Mouse (Mus musculus): ENCODE measurements at regions not wholly inside any gene's neighbourhood (a gene's known extent, or its start where the extent isn't known, plus 50 kb on each side); places are given as distances from the start of the nearest gene placed in this dataset.

DNA sequence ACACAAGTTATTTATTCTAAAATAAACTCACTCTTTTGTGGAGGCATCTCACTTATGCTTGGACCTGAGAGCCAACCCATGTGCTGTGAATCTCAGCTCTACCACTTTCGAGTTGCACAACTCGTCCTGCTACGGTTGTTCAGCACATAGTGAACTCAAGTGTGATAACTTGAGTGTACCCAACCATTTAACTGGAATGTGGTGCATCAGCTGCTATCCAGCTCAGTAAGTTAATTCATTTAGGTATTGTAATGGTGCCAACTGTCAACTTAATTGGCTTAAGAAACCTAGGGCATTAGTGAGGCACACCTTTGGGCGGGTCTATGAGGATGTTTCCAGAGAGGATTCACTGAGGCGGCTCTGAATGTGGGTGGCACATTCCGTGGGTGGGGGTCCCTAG is 221.6 kb upstream of the Egln3 start:
- Histone ChIP-seq H3K4me3 (replicated peaks; ENCODE audit: low read length) (no peak overlapping the region), H3K36me3 (ENCODE audit: control insufficient read depth, insufficient read depth, low read length) (no peaks in the 10 kb centered on the region), H3K4me1 (ENCODE audit: control insufficient read depth, insufficient read depth, low read length) (no peaks in the 10 kb centered on the region), H3K4me2 (replicated peaks; ENCODE audit: low read depth, low read length, severe bottlenecking) (no peak overlapping the region), H3K27me3 (ENCODE audit: control insufficient read depth, insufficient read depth, low read length) (no peaks in the 10 kb centered on the region), H3K9ac (ENCODE audit: low read depth, low read length, severe bottlenecking) (no peak overlapping the region), H3K27ac (replicated peaks; ENCODE audit: low read depth, low read length) (no peak overlapping the region), H3K9me3 (ENCODE audit: control insufficient read depth, low read length) (no peaks in the 10 kb centered on the region)
- TF ChIP-seq POLR2A (IDR thresholded peaks at IDR 0.05; ENCODE audit: borderline replicate concordance, extremely low read depth, insufficient read depth, insufficient read length), result no peak
- no peak for DNase-seq (ENCODE audit: low spot score)
- ATAC-seq (ENCODE audit: low FRiP score, low read depth), result no peak
- WGBS, result 87% methylated on average over 6 of the region's 6 CpGs

DNA sequence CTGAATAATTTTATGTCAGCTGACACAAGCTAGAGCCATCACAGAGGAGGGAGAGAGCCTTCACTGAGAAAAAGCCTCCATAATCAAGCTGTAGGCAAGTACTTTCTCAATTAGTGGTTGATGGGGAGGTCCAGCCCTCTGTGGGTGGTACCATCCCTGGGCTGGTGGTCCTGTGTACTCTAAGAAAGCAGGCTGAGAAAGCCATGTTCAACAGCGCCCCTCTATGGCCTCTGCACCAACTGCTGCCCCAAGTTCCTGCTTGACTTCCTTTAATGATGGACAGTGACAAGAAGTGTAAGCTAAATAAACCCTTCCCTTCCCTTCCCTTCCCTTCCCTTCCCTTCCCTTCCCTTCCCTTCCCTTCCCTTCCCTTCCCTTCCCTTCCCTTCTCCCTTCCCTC is 211.2 kb upstream of the Egln3 start:
- DNase-seq (ENCODE audit: low spot score) (no peak), ATAC-seq (ENCODE audit: low FRiP score, low read depth) (no peak)
- no peak for TF ChIP-seq POLR2A (IDR thresholded peaks at IDR 0.05; ENCODE audit: borderline replicate concordance, extremely low read depth, insufficient read depth, insufficient read length)
- Histone ChIP-seq H3K9me3 (ENCODE audit: control insufficient read depth, low read length) (no peaks in the 10 kb centered on the region), H3K36me3 (ENCODE audit: control insufficient read depth, insufficient read depth, low read length) (no peaks in the 10 kb centered on the region), H3K4me3 (replicated peaks; ENCODE audit: low read length) (no peak overlapping the region), H3K4me1 (ENCODE audit: control insufficient read depth, insufficient read depth, low read length) (no peaks in the 10 kb centered on the region), H3K27ac (replicated peaks; ENCODE audit: low read depth, low read length) (no peak overlapping the region), H3K4me2 (replicated peaks; ENCODE audit: low read depth, low read length, severe bottlenecking) (no peak overlapping the region), H3K27me3 (ENCODE audit: control insufficient read depth, insufficient read depth, low read length) (no peaks in the 10 kb centered on the region), H3K9ac (ENCODE audit: low read depth, low read length, severe bottlenecking) (no peak overlapping the region)
- WGBS, result 67% methylated on average over 1 of the region's 1 CpGs

DNA sequence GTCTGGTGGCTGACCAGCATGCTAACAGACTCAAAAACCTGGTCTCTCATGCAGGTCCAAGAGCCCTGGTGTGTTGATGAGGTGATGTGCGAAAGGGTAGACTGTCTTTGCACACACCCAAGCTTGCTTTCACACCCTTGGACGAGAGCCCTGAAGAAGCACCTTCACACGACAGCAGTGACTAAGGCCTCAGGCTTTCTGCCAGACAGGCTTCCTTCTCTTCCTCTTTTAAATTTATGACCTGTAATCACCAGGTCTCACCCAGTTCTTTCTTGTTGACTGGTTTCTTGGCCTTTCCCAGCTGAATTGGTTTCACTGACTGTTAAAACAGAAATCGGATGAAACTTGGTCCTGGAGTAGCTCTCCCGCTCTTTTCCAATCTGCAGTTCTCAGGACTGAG is 210.5 kb upstream of the Egln3 start:
- DNase-seq (ENCODE audit: low spot score) (no peak), ATAC-seq (ENCODE audit: low FRiP score, low read depth) (no peak)
- Histone ChIP-seq H3K9ac (ENCODE audit: low read depth, low read length, severe bottlenecking) (no peak overlapping the region), H3K27ac (replicated peaks; ENCODE audit: low read depth, low read length) (no peak overlapping the region), H3K36me3 (ENCODE audit: control insufficient read depth, insufficient read depth, low read length) (no peaks in the 10 kb centered on the region), H3K4me3 (replicated peaks; ENCODE audit: low read length) (no peak overlapping the region), H3K9me3 (ENCODE audit: control insufficient read depth, low read length) (no peaks in the 10 kb centered on the region), H3K4me1 (ENCODE audit: control insufficient read depth, insufficient read depth, low read length) (no peaks in the 10 kb centered on the region), H3K4me2 (replicated peaks; ENCODE audit: low read depth, low read length, severe bottlenecking) (no peak overlapping the region), H3K27me3 (ENCODE audit: control insufficient read depth, insufficient read depth, low read length) (no peaks in the 10 kb centered on the region)
- TF ChIP-seq POLR2A (IDR thresholded peaks at IDR 0.05; ENCODE audit: borderline replicate concordance, extremely low read depth, insufficient read depth, insufficient read length), result no peak
- WGBS, result 58% methylated on average over 5 of the region's 5 CpGs

DNA sequence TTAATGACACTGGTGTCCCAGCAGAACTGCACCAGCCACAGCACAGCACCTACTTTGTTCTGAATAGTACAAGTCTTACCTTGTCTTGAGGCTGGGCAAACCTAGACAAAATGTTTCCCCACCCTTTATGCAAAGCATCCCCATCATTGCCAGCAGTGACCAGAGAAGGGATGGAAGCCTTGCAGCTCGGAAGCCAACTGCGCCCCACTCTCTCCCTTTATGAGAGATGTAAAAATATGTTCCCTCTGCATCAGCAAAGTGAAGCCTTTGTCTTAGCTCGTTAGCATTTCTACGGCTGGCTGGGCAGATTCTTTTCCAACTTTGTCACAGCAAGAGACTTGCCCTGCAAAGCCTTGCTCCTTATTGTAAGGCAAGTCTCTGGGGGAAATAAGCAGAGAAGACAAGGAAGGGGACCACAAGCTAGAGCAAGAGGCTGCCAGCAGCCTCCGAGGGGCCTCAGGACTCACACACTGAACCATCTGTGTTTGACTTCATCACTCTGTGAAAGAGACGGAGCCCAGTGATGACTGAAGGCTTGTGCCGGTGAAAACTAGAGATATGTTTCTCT is 206.5 kb upstream of the Egln3 start:
- WGBS, result 54% methylated on average over 7 of the region's 7 CpGs
- H3K27ac ChIP-seq (replicated peaks; ENCODE audit: low read depth, low read length), result no peak overlapping the region
- no peak overlapping the region for H3K4me3 ChIP-seq (replicated peaks; ENCODE audit: low read length)
- H3K9ac ChIP-seq (ENCODE audit: low read depth, low read length, severe bottlenecking), result no peak overlapping the region
- H3K9me3 ChIP-seq (ENCODE audit: control insufficient read depth, low read length), result no peaks in the 10 kb centered on the region
- H3K4me1 ChIP-seq (ENCODE audit: control insufficient read depth, insufficient read depth, low read length), result no peaks in the 10 kb centered on the region
- DNase-seq (ENCODE audit: low spot score), result no peak
- no peak for ATAC-seq (ENCODE audit: low FRiP score, low read depth)
- no peak for TF ChIP-seq POLR2A (IDR thresholded peaks at IDR 0.05; ENCODE audit: borderline replicate concordance, extremely low read depth, insufficient read depth, insufficient read length)
- H3K4me2 ChIP-seq (replicated peaks; ENCODE audit: low read depth, low read length, severe bottlenecking), result no peak overlapping the region
- H3K27me3 ChIP-seq (ENCODE audit: control insufficient read depth, insufficient read depth, low read length), result no peaks in the 10 kb centered on the region
- H3K36me3 ChIP-seq (ENCODE audit: control insufficient read depth, insufficient read depth, low read length), result no peaks in the 10 kb centered on the region

DNA sequence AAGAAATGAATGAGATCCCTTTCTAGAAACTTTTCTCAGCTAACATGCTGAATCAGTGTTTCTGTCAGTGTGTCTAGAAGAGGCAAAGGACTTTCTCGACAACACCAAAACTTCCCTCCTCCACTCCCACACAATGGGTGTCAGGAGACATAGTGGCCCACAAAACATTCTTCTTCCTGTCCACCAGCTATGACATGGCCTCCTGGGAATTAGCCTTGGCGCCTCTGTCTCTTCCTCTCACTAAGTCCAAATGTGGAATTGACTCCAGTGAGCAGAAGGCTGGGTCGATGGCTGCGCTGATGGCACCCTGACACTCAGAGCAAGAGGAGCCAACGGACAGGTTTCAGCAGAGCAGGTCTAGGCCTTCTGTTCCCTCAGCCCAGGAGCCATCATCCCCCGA is 205.2 kb upstream of the Egln3 start:
- Histone ChIP-seq H3K27me3 (ENCODE audit: control insufficient read depth, insufficient read depth, low read length) (no peaks in the 10 kb centered on the region), H3K36me3 (ENCODE audit: control insufficient read depth, insufficient read depth, low read length) (no peaks in the 10 kb centered on the region), H3K4me2 (replicated peaks; ENCODE audit: low read depth, low read length, severe bottlenecking) (no peak overlapping the region), H3K27ac (replicated peaks; ENCODE audit: low read depth, low read length) (no peak overlapping the region), H3K9ac (ENCODE audit: low read depth, low read length, severe bottlenecking) (no peak overlapping the region), H3K4me1 (ENCODE audit: control insufficient read depth, insufficient read depth, low read length) (no peaks in the 10 kb centered on the region), H3K9me3 (ENCODE audit: control insufficient read depth, low read length) (no peaks in the 10 kb centered on the region), H3K4me3 (replicated peaks; ENCODE audit: low read length) (no peak overlapping the region)
- DNase-seq (ENCODE audit: low spot score) (no peak), ATAC-seq (ENCODE audit: low FRiP score, low read depth) (no peak)
- TF ChIP-seq POLR2A (IDR thresholded peaks at IDR 0.05; ENCODE audit: borderline replicate concordance, extremely low read depth, insufficient read depth, insufficient read length), result no peak
- 88% methylated on average over 6 of the region's 6 CpGs for WGBS

All from limb, embryonic 14.5 days (tissue).